Mouse (Mus musculus): ENCODE measurements around the gene Hist1h2bb. TPM values are rescaled to one million over a fixed set of nuclear protein-coding genes. Genes with fewer than 3 reads are reported as not detected.
A peak's percentile ranks its signal among the peaks of the same experiment; 100 is the strongest.

The Hist1h2bb gene
- polyA plus RNA-seq, 1 experiment from 2014 or later: 2.4 TPM

- WGBS: 91% methylated on average over 7 of the region's 7 CpGs
- H3K9ac ChIP-seq (ENCODE audit: low read length): no peak overlapping the region
- ATAC-seq (ENCODE audit: insufficient read depth, low FRiP score, low TSS enrichment): no peak
- no peaks in the 10 kb centered on the region for H3K9me3 ChIP-seq (ENCODE audit: control insufficient read depth, low read length)
- peaks cover 7% of the 10 kb centered on the region for H3K4me1 ChIP-seq (ENCODE audit: control insufficient read depth, insufficient read depth, low read length)
- no peak for DNase-seq (ENCODE audit: low spot score)
- H3K4me3 ChIP-seq (ENCODE audit: low read depth, low read length): no peak overlapping the region
- H3K36me3 ChIP-seq (ENCODE audit: control insufficient read depth, insufficient read depth, low read length): no peaks in the 10 kb centered on the region
- no peak overlapping the region for H3K27ac ChIP-seq (ENCODE audit: low read depth, low read length)
- H3K27me3 ChIP-seq (ENCODE audit: control insufficient read depth, insufficient read depth, low read length): no peaks in the 10 kb centered on the region
- no peak overlapping the region for H3K4me2 ChIP-seq (ENCODE audit: low read depth)
Measured at GRCm38 (mm10) chr13:23705751-23706356, 40.7 kb upstream of the Hist1h2bb start.

GRCm38 (mm10) chr13:23706771-23707170, 39.8 kb upstream of the Hist1h2bb start:
- no peak overlapping the region for H3K4me3 ChIP-seq (ENCODE audit: low read depth, low read length)
- no peak for DNase-seq (ENCODE audit: low spot score)

GRCm38 (mm10) chr13:23708041-23708440, 38.5 kb upstream of the Hist1h2bb start:
- 89% methylated on average over 4 of the region's 4 CpGs for WGBS

More at GRCm38 (mm10) chr13:23706771-23707170, 39.8 kb upstream of the Hist1h2bb start:
- Histone ChIP-seq H3K4me1 (ENCODE audit: control insufficient read depth, insufficient read depth, low read length) (peaks cover 7% of the 10 kb centered on the region), H3K36me3 (ENCODE audit: control insufficient read depth, insufficient read depth, low read length) (no peaks in the 10 kb centered on the region), H3K9ac (ENCODE audit: low read length) (no peak overlapping the region), H3K9me3 (ENCODE audit: control insufficient read depth, low read length) (no peaks in the 10 kb centered on the region), H3K27me3 (ENCODE audit: control insufficient read depth, insufficient read depth, low read length) (no peaks in the 10 kb centered on the region), H3K4me2 (ENCODE audit: low read depth) (no peak overlapping the region), H3K27ac (ENCODE audit: low read depth, low read length) (no peak overlapping the region)
- no peak for ATAC-seq (ENCODE audit: insufficient read depth, low FRiP score, low TSS enrichment)
- WGBS: 93% methylated on average over 12 of the region's 12 CpGs

GRCm38 (mm10) chr13:23708654-23709053, 37.9 kb upstream of the Hist1h2bb start:
- WGBS: 88% methylated on average over 4 of the region's 4 CpGs
- no peak overlapping the region for H3K9ac ChIP-seq (ENCODE audit: low read length)
- no peaks in the 10 kb centered on the region for H3K9me3 ChIP-seq (ENCODE audit: control insufficient read depth, low read length)
- no peak overlapping the region for H3K27ac ChIP-seq (ENCODE audit: low read depth, low read length)
- H3K27me3 ChIP-seq (ENCODE audit: control insufficient read depth, insufficient read depth, low read length): no peaks in the 10 kb centered on the region
- H3K4me1 ChIP-seq (ENCODE audit: control insufficient read depth, insufficient read depth, low read length): peaks cover 7% of the 10 kb centered on the region
- no peak overlapping the region for H3K4me3 ChIP-seq (ENCODE audit: low read depth, low read length)
- ATAC-seq (ENCODE audit: insufficient read depth, low FRiP score, low TSS enrichment) (no peak), DNase-seq (ENCODE audit: low spot score) (no peak)
- no peaks in the 10 kb centered on the region for H3K36me3 ChIP-seq (ENCODE audit: control insufficient read depth, insufficient read depth, low read length)
- H3K4me2 ChIP-seq (ENCODE audit: low read depth): no peak overlapping the region

More at GRCm38 (mm10) chr13:23708041-23708440, 38.5 kb upstream of the Hist1h2bb start:
- Histone ChIP-seq H3K9me3 (ENCODE audit: control insufficient read depth, low read length) (no peaks in the 10 kb centered on the region), H3K27ac (ENCODE audit: low read depth, low read length) (no peak overlapping the region), H3K4me1 (ENCODE audit: control insufficient read depth, insufficient read depth, low read length) (peaks cover 7% of the 10 kb centered on the region), H3K36me3 (ENCODE audit: control insufficient read depth, insufficient read depth, low read length) (no peaks in the 10 kb centered on the region), H3K27me3 (ENCODE audit: control insufficient read depth, insufficient read depth, low read length) (no peaks in the 10 kb centered on the region), H3K4me2 (ENCODE audit: low read depth) (no peak overlapping the region), H3K4me3 (ENCODE audit: low read depth, low read length) (no peak overlapping the region), H3K9ac (ENCODE audit: low read length) (no peak overlapping the region)
- no peak for DNase-seq (ENCODE audit: low spot score)
- ATAC-seq (ENCODE audit: insufficient read depth, low FRiP score, low TSS enrichment): no peak

GRCm38 (mm10) chr13:23709714-23710373, 36.7 kb upstream of the Hist1h2bb start:
- peak overlapping the region; percentile 63 for H3K4me2 ChIP-seq (ENCODE audit: low read depth)
- H3K4me1 ChIP-seq (ENCODE audit: control insufficient read depth, insufficient read depth, low read length): peaks cover 7% of the 10 kb centered on the region
- H3K9me3 ChIP-seq (ENCODE audit: control insufficient read depth, low read length): no peaks in the 10 kb centered on the region
- no peaks in the 10 kb centered on the region for H3K27me3 ChIP-seq (ENCODE audit: control insufficient read depth, insufficient read depth, low read length)
- DNase-seq (ENCODE audit: low spot score) (no peak), ATAC-seq (ENCODE audit: insufficient read depth, low FRiP score, low TSS enrichment) (no peak)
- peak overlapping the region; percentile 50 for H3K9ac ChIP-seq (ENCODE audit: low read length)
- 11% methylated on average over 15 of the region's 15 CpGs for WGBS
- no peaks in the 10 kb centered on the region for H3K36me3 ChIP-seq (ENCODE audit: control insufficient read depth, insufficient read depth, low read length)
- H3K4me3 ChIP-seq (ENCODE audit: low read depth, low read length): peak overlapping the region; percentile 27
- H3K27ac ChIP-seq (ENCODE audit: low read depth, low read length): no peak overlapping the region

- Histone ChIP-seq H3K4me2 (ENCODE audit: low read depth) (peak within 1 kb of the TSS; percentile 63), H3K9ac (ENCODE audit: low read length) (peak within 1 kb of the TSS; percentile 50), H3K9me3 (ENCODE audit: control insufficient read depth, low read length) (no peaks in the 10 kb centered on the region), H3K27me3 (ENCODE audit: control insufficient read depth, insufficient read depth, low read length) (no peaks in the 10 kb centered on the region), H3K36me3 (ENCODE audit: control insufficient read depth, insufficient read depth, low read length) (no peaks in the 10 kb centered on the region), H3K4me3 (ENCODE audit: low read depth, low read length) (peak within 1 kb of the TSS; percentile 27), H3K4me1 (ENCODE audit: control insufficient read depth, insufficient read depth, low read length) (peaks cover 7% of the 10 kb centered on the region), H3K27ac (ENCODE audit: low read depth, low read length) (0 out of 2 replicates have a peak within 1 kb of the TSS, but pooled peaks have one; percentile 27)
- ATAC-seq (ENCODE audit: insufficient read depth, low FRiP score, low TSS enrichment) (peak; percentile 60; the same call in 1 of the 2 replicates), DNase-seq (ENCODE audit: low spot score) (peak; percentile 62)
- 4% methylated on average over 17 of the region's 17 CpGs for WGBS
Measured at GRCm38 (mm10) chr13:23710374-23711089, 36.0 kb upstream of the Hist1h2bb start, which contains the start of gene Hfe. TSS of gene Hfe (minus strand) at chr13:23710854.

GRCm38 (mm10) chr13:23716261-23717042, 30.1 kb upstream of the Hist1h2bb start:
- H3K9me3 ChIP-seq (ENCODE audit: control insufficient read depth, low read length): no peaks in the 10 kb centered on the region
- 89% methylated on average over 5 of the region's 5 CpGs for WGBS
- H3K4me2 ChIP-seq (ENCODE audit: low read depth): no peak overlapping the region
- H3K27ac ChIP-seq (ENCODE audit: low read depth, low read length): no peak overlapping the region
- no peak for ATAC-seq (ENCODE audit: insufficient read depth, low FRiP score, low TSS enrichment)
- H3K9ac ChIP-seq (ENCODE audit: low read length): no peak overlapping the region
- H3K4me3 ChIP-seq (ENCODE audit: low read depth, low read length): no peak overlapping the region
- DNase-seq (ENCODE audit: low spot score): no peak
- H3K27me3 ChIP-seq (ENCODE audit: control insufficient read depth, insufficient read depth, low read length): no peaks in the 10 kb centered on the region
- H3K36me3 ChIP-seq (ENCODE audit: control insufficient read depth, insufficient read depth, low read length): no peaks in the 10 kb centered on the region
- no peaks in the 10 kb centered on the region for H3K4me1 ChIP-seq (ENCODE audit: control insufficient read depth, insufficient read depth, low read length)

GRCm38 (mm10) chr13:23717176-23717575, 29.4 kb upstream of the Hist1h2bb start:
- no peaks in the 10 kb centered on the region for H3K9me3 ChIP-seq (ENCODE audit: control insufficient read depth, low read length)
- no peak for ATAC-seq (ENCODE audit: insufficient read depth, low FRiP score, low TSS enrichment)
- H3K36me3 ChIP-seq (ENCODE audit: control insufficient read depth, insufficient read depth, low read length): no peaks in the 10 kb centered on the region
- no peaks in the 10 kb centered on the region for H3K27me3 ChIP-seq (ENCODE audit: control insufficient read depth, insufficient read depth, low read length)
- no peak overlapping the region for H3K4me2 ChIP-seq (ENCODE audit: low read depth)
- H3K4me1 ChIP-seq (ENCODE audit: control insufficient read depth, insufficient read depth, low read length): no peaks in the 10 kb centered on the region
- no peak overlapping the region for H3K9ac ChIP-seq (ENCODE audit: low read length)
- no peak overlapping the region for H3K4me3 ChIP-seq (ENCODE audit: low read depth, low read length)
- no peak overlapping the region for H3K27ac ChIP-seq (ENCODE audit: low read depth, low read length)
- no peak for DNase-seq (ENCODE audit: low spot score)
- 53% methylated on average over 11 of the region's 11 CpGs for WGBS
